Mouse (Mus musculus) colon, adult 2 months (tissue): ENCODE measurements around the gene Lsg1. TPM values are rescaled to one million over a fixed set of nuclear protein-coding genes. Genes with fewer than 3 reads are reported as not detected.

ENCODE experiments used
- polyA plus RNA-seq: library from polyadenylated mRNA; depleted of rRNA; stranded (reverse); fragments of >200 nt; gene quantifications from 2 replicates; pipeline ENCODE4 v1.2.3, GENCODE M21; 2012; rRNA removed

The Lsg1 gene
- polyA plus RNA-seq: 6.1 and 7.0 TPM in 2 replicates

GRCm38 (mm10) chr16:30587494-30588327 is at the start of gene Lsg1:
TSS of gene Lsg1 (minus strand) at chr16:30587592.

GRCm38 (mm10) chr16:30599491-30600268 is 12.3 kb upstream of the Lsg1 start, which contains the start of gene Fam43a:
TSS of gene Fam43a (plus strand) at chr16:30599723.

GRCm38 (mm10) chr16:30550748-30551192 is 36.6 kb downstream of the Lsg1 start, which contains the start of gene Tmem44:
TSS of gene Tmem44 (minus strand) at chr16:30550842.

Other genes starting within 250 kb of the Lsg1 start
- gene Atp13a3, start 181.6 kb downstream of the Lsg1 start, polyA plus RNA-seq: 52.9 and 53.0 TPM in 2 replicates
- 9.7 and 10.7 TPM in 2 replicates for gene Tmem44, start 36.8 kb downstream of the Lsg1 start, polyA plus RNA-seq
- 18.6 and 21.2 TPM in 2 replicates for gene Fam43a, start 12.1 kb upstream of the Lsg1 start, polyA plus RNA-seq